12 mouse cellular contexts compared by ENCODE assay signal in the genomic region with DNA sequence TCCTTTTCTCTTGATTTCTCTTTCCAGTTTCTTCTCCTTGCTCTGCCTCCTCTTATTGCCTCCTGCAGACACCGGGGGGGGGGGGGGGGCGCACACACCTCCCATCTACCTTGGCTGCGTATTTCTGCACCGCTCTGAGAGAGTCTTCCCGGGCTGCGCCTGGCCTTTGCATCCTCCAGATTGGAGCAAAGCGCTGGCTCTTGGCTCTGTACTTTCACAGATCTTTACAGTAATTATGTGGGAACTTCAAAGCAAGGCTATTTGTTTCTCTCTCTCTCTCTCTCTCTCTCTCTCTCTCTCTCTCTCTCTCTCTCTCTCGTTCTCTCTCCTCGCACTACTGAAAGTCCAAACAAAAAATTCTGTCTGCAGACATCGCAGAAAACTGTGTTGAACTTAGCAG.
DNase-seq lines count a peak whose midpoint lies in the region; ATAC-seq lines count a peak whose summit lies in the region.
"Had no signal": no experiment of that assay in that cellular context is flagged by ENCODE, and none has a peak within 500 bp of the region (broad histone marks: within the 10 kb centered on the region; RNA-seq: fewer than 3 reads in every experiment).

No protein-coding gene starts in this region.

- 23% methylated on average over 10 of the region's 10 CpGs for WGBS in heart, embryonic 10.5 days
- WGBS in liver, embryonic 12.5 days (ENCODE audit: insufficient replicate concordance), result 25% methylated on average over 9 of the region's 10 CpGs
- 12% methylated on average over 10 of the region's 10 CpGs for WGBS in embryonic facial prominence, embryonic 13.5 days
- 8% methylated on average over 10 of the region's 10 CpGs for WGBS in limb, embryonic 11.5 days

- H3K4me1 ChIP-seq in heart, embryonic 10.5 days, result peaks cover 8% of the 10 kb centered on the region
- no peaks in the 10 kb centered on the region for H3K4me1 ChIP-seq in liver, embryonic 12.5 days
- peaks cover 41% of the 10 kb centered on the region for H3K4me1 ChIP-seq in embryonic facial prominence, embryonic 13.5 days
- 0 out of 2 replicates have a peak, but pooled peaks cover 6% of the 10 kb centered on the region for H3K4me1 ChIP-seq in limb, embryonic 11.5 days (ENCODE audit: control insufficient read depth, insufficient read depth, low read length)

- H3K36me3 ChIP-seq in heart, embryonic 10.5 days, result no peaks in the 10 kb centered on the region
- H3K36me3 ChIP-seq in liver, embryonic 12.5 days, result no peaks in the 10 kb centered on the region
- no peaks in the 10 kb centered on the region for H3K36me3 ChIP-seq in embryonic facial prominence, embryonic 13.5 days
- H3K36me3 ChIP-seq in limb, embryonic 11.5 days (ENCODE audit: control insufficient read depth, insufficient read depth, low read length), result no peaks in the 10 kb centered on the region

- peak overlapping the region; percentile 53 for H3K4me3 ChIP-seq in heart, embryonic 10.5 days
- no peak overlapping the region for H3K4me3 ChIP-seq in liver, embryonic 12.5 days
- H3K4me3 ChIP-seq in embryonic facial prominence, embryonic 13.5 days, result peak overlapping the region; percentile 40
- H3K4me3 ChIP-seq in limb, embryonic 11.5 days (ENCODE audit: low read depth, low read length), result no peak overlapping the region
- H3K4me3 ChIP-seq: megakaryocyte, embryonic 14.5 days had no signal

- H3K9ac ChIP-seq in liver, embryonic 12.5 days, result no peak overlapping the region
- peak overlapping the region; percentile 58 for H3K9ac ChIP-seq in embryonic facial prominence, embryonic 13.5 days
- H3K9ac ChIP-seq in limb, embryonic 11.5 days (ENCODE audit: low read length), result peak overlapping the region; percentile 27; the same call in 1 of the 2 replicates

- H3K4me2 ChIP-seq in liver, embryonic 12.5 days, result peak overlapping the region; percentile 46; the same call in 1 of the 2 replicates
- peak overlapping the region; percentile 66 for H3K4me2 ChIP-seq in embryonic facial prominence, embryonic 13.5 days
- peak overlapping the region; percentile 47 for H3K4me2 ChIP-seq in limb, embryonic 11.5 days (ENCODE audit: low read depth, severe bottlenecking)

- peaks cover 50% of the 10 kb centered on the region for H3K27me3 ChIP-seq in heart, embryonic 10.5 days (ENCODE audit: insufficient read depth, poor library complexity, severe bottlenecking)
- H3K27me3 ChIP-seq in liver, embryonic 12.5 days (replicated peaks), result peaks cover 36% of the 10 kb centered on the region
- H3K27me3 ChIP-seq in embryonic facial prominence, embryonic 13.5 days, result peaks cover 17% of the 10 kb centered on the region
- H3K27me3 ChIP-seq in limb, embryonic 11.5 days (ENCODE audit: control insufficient read depth, insufficient read depth, low read length), result peaks cover 10% of the 10 kb centered on the region; the same call in 1 of the 2 replicates

- H3K27ac ChIP-seq in heart, embryonic 10.5 days, result 0 out of 2 replicates have a peak overlapping the region, but pooled peaks have one; percentile 29
- H3K27ac ChIP-seq in liver, embryonic 12.5 days, result no peak overlapping the region
- H3K27ac ChIP-seq in embryonic facial prominence, embryonic 13.5 days, result peak overlapping the region; percentile 66
- H3K27ac ChIP-seq in limb, embryonic 11.5 days (replicated peaks; ENCODE audit: low read depth, low read length), result peak overlapping the region; percentile 47; the same call in 1 of the 2 replicates

- DNase-seq in heart, embryonic 10.5 days (ENCODE audit: low spot score), result no peak
- DNase-seq in heart, adult 18-20 months, result no peak
- DNase-seq in liver, result no peak
- peak; percentile 41 for DNase-seq in limb, embryonic 11.5 days (ENCODE audit: low spot score)
- DNase-seq in frontal cortex, postnatal 25 days (ENCODE audit: low spot score in 2 of 2), result no peak
- DNase-seq: cerebellum, adult 9-11 months; right cerebral cortex, adult 18-20 months had no signal

- no peak for ATAC-seq in liver, embryonic 12.5 days
- ATAC-seq in embryonic facial prominence, embryonic 13.5 days (ENCODE audit: insufficient number of reproducible peaks, insufficient read depth, low FRiP score, low TSS enrichment, low read depth), result no peak
- no peak for ATAC-seq in limb, embryonic 11.5 days (ENCODE audit: insufficient number of reproducible peaks, low FRiP score, low TSS enrichment, low read depth)
- ATAC-seq: hindbrain, embryonic 16.5 days; Patski had no signal

- no peaks in the 10 kb centered on the region for H3K9me3 ChIP-seq in heart, embryonic 10.5 days
- no peaks in the 10 kb centered on the region for H3K9me3 ChIP-seq in liver, embryonic 12.5 days (replicated peaks)
- no peaks in the 10 kb centered on the region for H3K9me3 ChIP-seq in embryonic facial prominence, embryonic 13.5 days
- no peaks in the 10 kb centered on the region for H3K9me3 ChIP-seq in limb, embryonic 11.5 days (ENCODE audit: control insufficient read depth, low read length)
- H3K9me3 ChIP-seq: megakaryocyte, embryonic 14.5 days had no signal

Comparison
In these comparisons a context has a peak if more than half of its experiments do, and no peak if none do; other contexts are left out.
1. H3K4me3 ChIP-seq: peak in heart, embryonic 10.5 days (single experiment) and embryonic facial prominence, embryonic 13.5 days (single experiment); none in liver, embryonic 12.5 days (single experiment) and limb, embryonic 11.5 days (single experiment).
2. Peak in every context shown above with its lines, with median percentiles within 50 percentile points of each other: H3K4me2 ChIP-seq.